27 mouse cellular contexts compared by ENCODE assay signal in the genomic region with DNA sequence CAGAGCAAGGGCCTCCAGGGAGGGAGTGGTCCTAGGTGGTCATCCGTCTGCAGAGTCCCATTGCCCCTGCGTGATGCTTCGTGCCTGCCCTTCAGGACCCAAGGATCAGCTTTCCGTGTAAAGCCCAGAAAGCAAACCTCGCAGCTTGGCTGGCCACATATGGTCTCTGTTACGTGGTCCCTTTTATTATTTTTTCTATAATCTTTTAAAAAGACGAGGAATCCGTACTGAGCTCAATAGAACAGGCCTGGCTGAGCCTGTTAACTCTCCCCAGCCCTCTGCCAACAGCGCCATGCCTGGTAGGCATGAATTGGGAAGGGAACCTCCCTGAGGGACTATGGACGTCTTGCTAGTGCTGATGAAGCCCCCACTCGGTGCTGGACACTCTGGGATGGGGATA.
DNase-seq lines count a peak whose midpoint lies in the region; ATAC-seq and TF ChIP-seq lines count a peak whose summit lies in the region.
"Had no signal": no experiment of that assay in that cellular context is flagged by ENCODE, and none has a peak within 500 bp of the region (broad histone marks: within the 10 kb centered on the region; RNA-seq: fewer than 3 reads in every experiment).

No protein-coding gene starts in this region.

- no peak overlapping the region for H3K4me3 ChIP-seq in hindbrain, embryonic 12.5 days
- H3K4me3 ChIP-seq in hindbrain, postnatal 0 days (ENCODE audit: low read length), result no peak overlapping the region
- H3K4me3 ChIP-seq in megakaryocyte, embryonic 14.5 days (replicated peaks), result peak overlapping the region; percentile 71
- H3K4me3 ChIP-seq in embryonic facial prominence, embryonic 14.5 days (ENCODE audit: low read depth, low read length), result no peak overlapping the region
- no peak overlapping the region for H3K4me3 ChIP-seq in limb, embryonic 15.5 days
- H3K4me3 ChIP-seq: erythroblast, embryonic 14.5 days; forebrain, embryonic 13.5 days; heart, embryonic 13.5 days; layer of hippocampus, adult 2 months; liver, embryonic 15.5 days; midbrain, embryonic 12.5 days; stomach, embryonic 15.5 days had no signal

- no peaks in the 10 kb centered on the region for H3K9me3 ChIP-seq in hindbrain, embryonic 12.5 days (replicated peaks)
- H3K9me3 ChIP-seq in hindbrain, postnatal 0 days (ENCODE audit: low read length), result no peaks in the 10 kb centered on the region
- no peaks in the 10 kb centered on the region for H3K9me3 ChIP-seq in megakaryocyte, embryonic 14.5 days
- H3K9me3 ChIP-seq in embryonic facial prominence, embryonic 14.5 days (ENCODE audit: control insufficient read depth, low read length), result no peaks in the 10 kb centered on the region
- H3K9me3 ChIP-seq in limb, embryonic 15.5 days, result no peaks in the 10 kb centered on the region
- H3K9me3 ChIP-seq: forebrain, embryonic 13.5 days; G1E; heart, embryonic 13.5 days; liver, embryonic 15.5 days; midbrain, embryonic 12.5 days; stomach, embryonic 15.5 days had no signal

- no peak overlapping the region for H3K27ac ChIP-seq in hindbrain, embryonic 12.5 days
- H3K27ac ChIP-seq in hindbrain, postnatal 0 days, result no peak overlapping the region
- peak overlapping the region; percentile 50 for H3K27ac ChIP-seq in embryonic facial prominence, embryonic 14.5 days (replicated peaks; ENCODE audit: low read depth, low read length)
- H3K27ac ChIP-seq in limb, embryonic 15.5 days, result peak overlapping the region; percentile 76
- H3K27ac ChIP-seq: forebrain, embryonic 13.5 days; heart, embryonic 13.5 days; layer of hippocampus, adult 2 months; liver, embryonic 15.5 days; macrophage; midbrain, embryonic 12.5 days; stomach, embryonic 15.5 days had no signal

- H3K4me1 ChIP-seq in hindbrain, embryonic 12.5 days, result peaks cover 16% of the 10 kb centered on the region
- H3K4me1 ChIP-seq in hindbrain, postnatal 0 days (ENCODE audit: insufficient read depth, low read length), result peaks cover 5% of the 10 kb centered on the region; the same call in 1 of the 2 replicates
- peaks cover 79% of the 10 kb centered on the region for H3K4me1 ChIP-seq in megakaryocyte, embryonic 14.5 days
- peaks cover 27% of the 10 kb centered on the region for H3K4me1 ChIP-seq in embryonic facial prominence, embryonic 14.5 days (ENCODE audit: control insufficient read depth, insufficient read depth, low read length)
- H3K4me1 ChIP-seq in limb, embryonic 15.5 days, result peaks cover 66% of the 10 kb centered on the region
- H3K4me1 ChIP-seq: liver, embryonic 15.5 days had no signal

- no peaks in the 10 kb centered on the region for H3K27me3 ChIP-seq in hindbrain, embryonic 12.5 days
- H3K27me3 ChIP-seq in hindbrain, postnatal 0 days (ENCODE audit: insufficient read depth, low read length), result no peaks in the 10 kb centered on the region
- H3K27me3 ChIP-seq in megakaryocyte, embryonic 14.5 days (replicated peaks), result peaks cover 71% of the 10 kb centered on the region
- no peaks in the 10 kb centered on the region for H3K27me3 ChIP-seq in embryonic facial prominence, embryonic 14.5 days (replicated peaks; ENCODE audit: control insufficient read depth, insufficient read depth, low read length)
- no peaks in the 10 kb centered on the region for H3K27me3 ChIP-seq in limb, embryonic 15.5 days
- H3K27me3 ChIP-seq: forebrain, embryonic 13.5 days; liver, embryonic 15.5 days; midbrain, embryonic 12.5 days; Patski had no signal

- TF ChIP-seq CTCF in hindbrain, postnatal 0 days (IDR thresholded peaks at IDR 0.05; ENCODE audit: low read depth), result no peak

- WGBS in hindbrain, embryonic 12.5 days, result 71% methylated on average over 11 of the region's 11 CpGs
- WGBS in hindbrain, postnatal 0 days, result 73% methylated on average over 11 of the region's 11 CpGs
- 28% methylated on average over 11 of the region's 11 CpGs for WGBS in embryonic facial prominence, embryonic 14.5 days
- 39% methylated on average over 11 of the region's 11 CpGs for WGBS in limb, embryonic 15.5 days

- 0 out of 2 replicates have a peak overlapping the region, but pooled peaks have one; percentile 18 for H3K9ac ChIP-seq in hindbrain, embryonic 12.5 days
- H3K9ac ChIP-seq in hindbrain, postnatal 0 days (replicated peaks; ENCODE audit: low read length), result no peak overlapping the region
- H3K9ac ChIP-seq in embryonic facial prominence, embryonic 14.5 days (ENCODE audit: low read depth, low read length), result no peak overlapping the region
- H3K9ac ChIP-seq in limb, embryonic 15.5 days, result no peak overlapping the region
- H3K9ac ChIP-seq: forebrain, embryonic 13.5 days; heart, embryonic 13.5 days; liver, embryonic 15.5 days; midbrain, embryonic 12.5 days; stomach, embryonic 15.5 days had no signal

- H3K4me2 ChIP-seq in hindbrain, embryonic 12.5 days (replicated peaks), result no peak overlapping the region
- no peak overlapping the region for H3K4me2 ChIP-seq in hindbrain, postnatal 0 days (ENCODE audit: low read depth, low read length)
- no peak overlapping the region for H3K4me2 ChIP-seq in embryonic facial prominence, embryonic 14.5 days (ENCODE audit: low read depth, low read length)
- H3K4me2 ChIP-seq in limb, embryonic 15.5 days, result no peak overlapping the region
- H3K4me2 ChIP-seq: forebrain, embryonic 13.5 days; heart, embryonic 13.5 days; liver, embryonic 15.5 days; midbrain, embryonic 12.5 days; stomach, embryonic 15.5 days had no signal

- DNase-seq in hindbrain, postnatal 0 days (ENCODE audit: low spot score), result no peak
- peak; percentile 54 for DNase-seq in embryonic facial prominence, embryonic 14.5 days (ENCODE audit: low spot score)
- DNase-seq in adrenal gland, adult 2 months, result no peak
- DNase-seq: B cell, adult 2 months; cerebellum, adult 2 months; cerebellum, postnatal 25 days; embryo, embryonic 11 days; heart, adult 18-20 months; kidney, postnatal 25 days; liver; thymus, adult 18-20 months; thymus, postnatal 4 days had no signal

- no peaks in the 10 kb centered on the region for H3K36me3 ChIP-seq in hindbrain, embryonic 12.5 days
- no peaks in the 10 kb centered on the region for H3K36me3 ChIP-seq in hindbrain, postnatal 0 days (ENCODE audit: insufficient read depth, low read length)
- no peaks in the 10 kb centered on the region for H3K36me3 ChIP-seq in megakaryocyte, embryonic 14.5 days (replicated peaks; ENCODE audit: low read length)
- no peaks in the 10 kb centered on the region for H3K36me3 ChIP-seq in embryonic facial prominence, embryonic 14.5 days (ENCODE audit: control insufficient read depth, insufficient read depth, low read length)
- no peaks in the 10 kb centered on the region for H3K36me3 ChIP-seq in limb, embryonic 15.5 days
- H3K36me3 ChIP-seq: G1E; heart, embryonic 13.5 days; liver, embryonic 15.5 days; midbrain, embryonic 12.5 days; stomach, embryonic 15.5 days had no signal

- ATAC-seq in hindbrain, embryonic 12.5 days (ENCODE audit: low FRiP score), result no peak
- ATAC-seq in hindbrain, postnatal 0 days, result no peak
- ATAC-seq in megakaryocyte, adult 5-6 weeks (ENCODE audit: poor library complexity, severe bottlenecking), result no peak
- ATAC-seq in embryonic facial prominence, embryonic 14.5 days (ENCODE audit: low read depth), result no peak
- ATAC-seq in limb, embryonic 15.5 days (ENCODE audit: insufficient number of reproducible peaks, low FRiP score, low TSS enrichment, low read depth), result no peak
- ATAC-seq: forebrain, embryonic 13.5 days; intestine, postnatal 0 days; Patski had no signal

Comparison
In these comparisons a context has a peak if more than half of its experiments do, and no peak if none do; other contexts are left out.
1. H3K27ac ChIP-seq: peak in embryonic facial prominence, embryonic 14.5 days (single experiment) and limb, embryonic 15.5 days (single experiment); none in hindbrain, embryonic 12.5 days (single experiment) and hindbrain, postnatal 0 days (single experiment).